Mouse (Mus musculus): ENCODE measurements around the gene Fblim1. TPM values are rescaled to one million over a fixed set of nuclear protein-coding genes. Genes with fewer than 3 reads are reported as not detected.

Gene Fblim1
- total and polyA plus RNA-seq, 3 experiments = 0.07 to 1.2 (median 0.17) TPM

GRCm38 (mm10) chr4:141574789-141575702 is 30.9 kb downstream of the Fblim1 start:
- Histone ChIP-seq H3K4me2 (ENCODE audit: insufficient read depth, low read depth, poor library complexity, severe bottlenecking) (peak overlapping the region; percentile 39), H3K79me2 (replicated peaks; ENCODE audit: control insufficient read depth, extremely low read depth, insufficient read depth, poor library complexity, severe bottlenecking) (no peaks in the 10 kb centered on the region), H3K36me3 (replicated peaks in 1 of 2; ENCODE audit: control insufficient read depth in 1 of 2, insufficient read depth in 1 of 2, low read length in 1 of 2) (no peaks in the 10 kb centered on the region), H3K27me3 (replicated peaks) (no peaks in the 10 kb centered on the region), H3K27ac (ENCODE audit: insufficient read depth, low read depth) (peak overlapping the region; percentile 2; the same call in 1 of the 2 replicates), H3K9me3 (replicated peaks; ENCODE audit: low read length) (peaks cover 6% of the 10 kb centered on the region), H3K4me1 (ENCODE audit: control insufficient read depth in 1 of 2, insufficient read depth in 2 of 2) (peaks cover 3 to 24% of the 10 kb centered on the region in 2 experiments), H3K4me3 (replicated peaks in 1 of 3; ENCODE audit: low read depth in 2 of 3, low read length in 2 of 3, poor library complexity in 1 of 3) (peak overlapping the region; percentile 2 to 51 (median 46)), H3K9ac (ENCODE audit: insufficient read depth, low read depth) (peak overlapping the region; percentile 73; the same call in 1 of the 2 replicates)
- dilution Hi-C loops (cut with MboI; ENCODE audit: extremely low pct_ligation_motif_present, extremely low pct_unique_long_range_greater_than_20kb, low sequenced_read_pairs) = no loop called here
- no peak for TF ChIP-seq PAX5 (IDR thresholded peaks at IDR 0.05; ENCODE audit: low read length)
- TF ChIP-seq E2F4 (IDR thresholded peaks at IDR 0.05; ENCODE audit: insufficient replicate concordance, low read depth, low read length) = no peak
- peak; percentile 94 for TF ChIP-seq RAD21 (IDR thresholded peaks at IDR 0.05; ENCODE audit: low read depth, low read length)
- no peak for TF ChIP-seq RCOR1 (conservative IDR thresholded peaks at IDR 0.05; ENCODE audit: low read depth, low read length)
- no peak for TF ChIP-seq USF2 (conservative IDR thresholded peaks at IDR 0.05; ENCODE audit: low read depth, low read length)
- no peak for TF ChIP-seq ZMIZ1 (IDR thresholded peaks at IDR 0.05; ENCODE audit: low read depth, low read length)
- no peak for TF ChIP-seq SIN3A (IDR thresholded peaks at IDR 0.05; ENCODE audit: low read length)
- TF ChIP-seq MXI1 (IDR thresholded peaks at IDR 0.05; ENCODE audit: low read depth, low read length) = no peak; the same call in 1 of the 2 replicates
- TF ChIP-seq TCF12 (IDR thresholded peaks at IDR 0.05; ENCODE audit: low read depth, low read length) = peak; percentile 84
- no peak for TF ChIP-seq UBTF (IDR thresholded peaks at IDR 0.05; ENCODE audit: low read depth, low read length)
- no peak for TF ChIP-seq CHD2 (IDR thresholded peaks at IDR 0.05; ENCODE audit: low read length)
- TF ChIP-seq GABPA (IDR thresholded peaks at IDR 0.05; ENCODE audit: insufficient replicate concordance, low read depth, low read length) = no peak
- 0 out of 2 replicates have a peak, but pooled peaks have one; percentile 13 for TF ChIP-seq MYC (IDR thresholded peaks at IDR 0.05; ENCODE audit: low read depth, low read length)
- no peak for TF ChIP-seq MAZ (IDR thresholded peaks at IDR 0.05; ENCODE audit: low read depth, low read length)
- peak; percentile 77 for TF ChIP-seq ETS1 (conservative IDR thresholded peaks at IDR 0.05; ENCODE audit: low read depth, low read length)
- TF ChIP-seq JUND (conservative IDR thresholded peaks at IDR 0.05; ENCODE audit: low read depth, low read length) = no peak; the same call in 1 of the 2 replicates
- peak; percentile 64; the same call in 1 of the 2 replicates for TF ChIP-seq ELF1 (IDR thresholded peaks at IDR 0.05; ENCODE audit: low read depth, low read length)
- no peak for TF ChIP-seq MAX (IDR thresholded peaks at IDR 0.05; ENCODE audit: low read length)
- peak; percentile 54 for TF ChIP-seq POLR2A (IDR thresholded peaks at IDR 0.05; ENCODE audit: low read depth, low read length)
- peak; percentile 74 to 95 for TF ChIP-seq CTCF (conservative IDR thresholded peaks at IDR 0.05 in 1 of 2, IDR thresholded peaks at IDR 0.05 in 1 of 2; ENCODE audit: low read depth in 2 of 2, low read length in 2 of 2)
- TF ChIP-seq EP300 (IDR thresholded peaks at IDR 0.05; ENCODE audit: low read length) = peak; percentile 50; the same call in 1 of the 2 replicates
- TF ChIP-seq MAFK (IDR thresholded peaks at IDR 0.05; ENCODE audit: insufficient replicate concordance, low read length) = no peak
- 0 out of 2 replicates have a peak, but pooled peaks have one; percentile 32 for TF ChIP-seq NELFE (IDR thresholded peaks at IDR 0.05; ENCODE audit: low read depth, low read length)
- TF ChIP-seq HCFC1 (IDR thresholded peaks at IDR 0.05; ENCODE audit: low read depth, low read length) = 0 out of 2 replicates have a peak, but pooled peaks have one; percentile 19
- no peak for TF ChIP-seq JUN (IDR thresholded peaks at IDR 0.05; ENCODE audit: insufficient read depth, low read depth, low read length)
- TF ChIP-seq NRF1 (IDR thresholded peaks at IDR 0.05; ENCODE audit: low read depth, low read length) = no peak
- TF ChIP-seq ZKSCAN1 (IDR thresholded peaks at IDR 0.05; ENCODE audit: borderline replicate concordance, low read depth, low read length) = no peak
- peak; percentile 96 for TF ChIP-seq CHD1 (IDR thresholded peaks at IDR 0.05; ENCODE audit: low read depth, low read length)
- TF ChIP-seq POLR2AphosphoS2 (IDR thresholded peaks at IDR 0.05; ENCODE audit: low read depth, low read length) = no peak
- no peak for TF ChIP-seq TBP (conservative IDR thresholded peaks at IDR 0.05; ENCODE audit: low read depth, low read length)
- peak; percentile 49; the same call in 1 of the 2 replicates for TF ChIP-seq BHLHE40 (IDR thresholded peaks at IDR 0.05; ENCODE audit: low read depth, low read length)
- TF ChIP-seq USF1 (IDR thresholded peaks at IDR 0.05; ENCODE audit: low read depth, low read length) = no peak
- peak; percentile 20; the same call in 1 of the 2 replicates for TF ChIP-seq MEF2A (IDR thresholded peaks at IDR 0.05; ENCODE audit: borderline replicate concordance, low read depth, low read length)
- peak; percentile 83 for TF ChIP-seq ZC3H11A (IDR thresholded peaks at IDR 0.05; ENCODE audit: low read depth, low read length)
- peak; percentile 94 for TF ChIP-seq SMC3 (IDR thresholded peaks at IDR 0.05; ENCODE audit: low read depth, low read length)
- no peak for TF ChIP-seq IRF4 (IDR thresholded peaks at IDR 0.05; ENCODE audit: low read depth, low read length)
- no peak for TF ChIP-seq ZNF384 (IDR thresholded peaks at IDR 0.05; ENCODE audit: low read depth, low read length)
- TF ChIP-seq KAT2A (IDR thresholded peaks at IDR 0.05; ENCODE audit: insufficient replicate concordance, low read length) = no peak
- DNase-seq (ENCODE audit: extremely low read depth) = peak; percentile 83
- in situ Hi-C loops (cut with MboI; ENCODE audit: low pct_ligation_motif_present, low pct_unique_long_range_greater_than_20kb, low sequenced_read_pairs) = no loop called here
